Mouse (Mus musculus) forebrain, embryonic 11.5 days (tissue): ENCODE data around the gene Oxct2b. TPM values are rescaled to one million over a fixed set of nuclear protein-coding genes. Genes with fewer than 3 reads are reported as not detected.
"Not testable (repeated sequence)": the region's sequence is repeated elsewhere in the genome, so short reads cannot be mapped to it uniquely, and the experiment has no call there.

Experiments
- ATAC-seq: fragments of 200-750 bp; cut with Nextera tagmentation; replicated peaks from 2 replicates; pipeline ENCODE4 v1.8.0; 2017; ENCODE audit warnings: moderate TSS enrichment; ENCODE audit not compliant: low FRiP score
- DNase-seq: peaks from one replicate; pipeline ENCODE4 v3.0.0-alpha.2; 2017; ENCODE audit warnings: low spot score
- H3K27ac ChIP-seq: fragments of 300-500 bp; sonication (generic); 2 replicates; pipeline ENCODE4 v1.5.1; 2014; ENCODE audit warnings: low read depth, low read length
- H3K27me3 ChIP-seq: fragments of 300-500 bp; sonication (generic); 2 replicates; pipeline ENCODE4 v1.6.1; 2014; ENCODE audit warnings: mild to moderate bottlenecking, low read length, mixed read lengths; ENCODE audit not compliant: control insufficient read depth, insufficient read depth
- H3K36me3 ChIP-seq: fragments of 300-500 bp; sonication (generic); 2 replicates; pipeline ENCODE4 v1.6.1; 2014; ENCODE audit warnings: mild to moderate bottlenecking, low read length, moderate library complexity, mixed read lengths; ENCODE audit not compliant: control insufficient read depth, insufficient read depth
- H3K4me1 ChIP-seq: fragments of 300-500 bp; sonication (generic); replicated peaks from 2 replicates; pipeline ENCODE4 v1.6.1; 2014; ENCODE audit warnings: low read length, mixed read lengths; ENCODE audit not compliant: control insufficient read depth, insufficient read depth
- H3K4me2 ChIP-seq: fragments of 300-500 bp; sonication (generic); 2 replicates; pipeline ENCODE4 v1.6.1; 2014; ENCODE audit warnings: low read depth, mild to moderate bottlenecking, low read length, moderate library complexity, mixed read lengths; ENCODE audit not compliant: severe bottlenecking
- H3K4me3 ChIP-seq: fragments of 300-500 bp; sonication (generic); 2 replicates; pipeline ENCODE4 v1.5.1; 2014; ENCODE audit warnings: low read depth, low read length
- H3K9ac ChIP-seq: fragments of 300-500 bp; sonication (generic); 2 replicates; pipeline ENCODE4 v1.6.1; 2014; ENCODE audit warnings: low read length
- H3K9me3 ChIP-seq: fragments of 300-500 bp; sonication (generic); 2 replicates; pipeline ENCODE4 v1.6.1; 2016; ENCODE audit warnings: low read length, mixed read lengths; ENCODE audit not compliant: control insufficient read depth
- WGBS: fragments of 180-500 bp; shearing (Covaris S2); extraction: QIAGEN DNeasy Blood & Tissue Kit; methylation state at CpG from one replicate; pipeline ENCODE4 v1.1.7; 2014; 5-methylcytosine and 5-hydroxymethylcytosine counted together
- polyA plus RNA-seq: library from polyadenylated mRNA; unstranded; fragments of >200 nt; fragmentation: Nextera tagmentation; extraction: Ambion mirVana; gene quantifications from 2 replicates; pipeline ENCODE4 v1.2.1, GENCODE M21; 2014

Gene Oxct2b
- polyA plus RNA-seq, 1 experiment from 2014 or later: not detected

GRCm38 (mm10) chr4:123085290-123085689 lies 30.8 kb upstream of the Oxct2b start:
- ATAC-seq: no peak
- Histone ChIP-seq H3K4me1 (no peaks in the 10 kb centered on the region), H3K27me3 (no peaks in the 10 kb centered on the region), H3K4me2 (no peak overlapping the region), H3K9ac (no peak overlapping the region), H3K4me3 (no peak overlapping the region), H3K36me3 (no peaks in the 10 kb centered on the region), H3K27ac (no peak overlapping the region), H3K9me3 (no peaks in the 10 kb centered on the region)
- DNase-seq: peak; percentile 16
- WGBS: 77% methylated on average over 2 of the region's 2 CpGs

- Histone ChIP-seq H3K4me3 (no peak overlapping the region), H3K27ac (no peak overlapping the region), H3K4me2 (no peak overlapping the region), H3K4me1 (no peaks in the 10 kb centered on the region), H3K27me3 (no peaks in the 10 kb centered on the region), H3K9ac (no peak overlapping the region), H3K9me3 (no peaks in the 10 kb centered on the region), H3K36me3 (no peaks in the 10 kb centered on the region)
- DNase-seq (peak; percentile 37), ATAC-seq (no peak)
- 92% methylated on average over 4 of the region's 4 CpGs for WGBS
Observed at GRCm38 (mm10) chr4:123086381-123086780, 29.7 kb upstream of the Oxct2b start.

DNA sequence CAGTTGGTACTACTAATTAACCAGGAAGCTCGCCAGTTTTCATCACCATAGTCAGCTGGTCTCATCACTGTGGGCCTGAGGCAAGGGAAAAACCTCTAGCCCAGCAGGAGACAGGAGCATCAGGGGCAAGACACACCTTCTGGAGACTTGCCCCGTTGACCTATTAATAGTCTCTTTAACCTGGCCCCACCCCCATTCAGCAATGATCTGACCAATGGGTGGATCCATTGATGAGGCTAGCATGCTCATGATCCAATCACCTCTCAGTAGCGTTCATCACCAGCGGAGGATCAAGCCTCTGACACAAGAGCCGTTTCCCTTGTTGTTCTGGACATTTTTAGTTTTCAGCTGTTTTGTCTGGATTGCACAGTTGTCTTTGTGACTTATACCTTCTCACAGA lies 23.4 kb upstream of the Oxct2b start:
- H3K9ac ChIP-seq: no peak overlapping the region
- no peaks in the 10 kb centered on the region for H3K27me3 ChIP-seq
- no peaks in the 10 kb centered on the region for H3K36me3 ChIP-seq
- H3K4me3 ChIP-seq: no peak overlapping the region
- H3K4me2 ChIP-seq: no peak overlapping the region
- peak; percentile 19 for DNase-seq
- no peak for ATAC-seq
- no peak overlapping the region for H3K27ac ChIP-seq
- 83% methylated on average over 5 of the region's 5 CpGs for WGBS
- no peaks in the 10 kb centered on the region for H3K4me1 ChIP-seq
- no peaks in the 10 kb centered on the region for H3K9me3 ChIP-seq

DNA sequence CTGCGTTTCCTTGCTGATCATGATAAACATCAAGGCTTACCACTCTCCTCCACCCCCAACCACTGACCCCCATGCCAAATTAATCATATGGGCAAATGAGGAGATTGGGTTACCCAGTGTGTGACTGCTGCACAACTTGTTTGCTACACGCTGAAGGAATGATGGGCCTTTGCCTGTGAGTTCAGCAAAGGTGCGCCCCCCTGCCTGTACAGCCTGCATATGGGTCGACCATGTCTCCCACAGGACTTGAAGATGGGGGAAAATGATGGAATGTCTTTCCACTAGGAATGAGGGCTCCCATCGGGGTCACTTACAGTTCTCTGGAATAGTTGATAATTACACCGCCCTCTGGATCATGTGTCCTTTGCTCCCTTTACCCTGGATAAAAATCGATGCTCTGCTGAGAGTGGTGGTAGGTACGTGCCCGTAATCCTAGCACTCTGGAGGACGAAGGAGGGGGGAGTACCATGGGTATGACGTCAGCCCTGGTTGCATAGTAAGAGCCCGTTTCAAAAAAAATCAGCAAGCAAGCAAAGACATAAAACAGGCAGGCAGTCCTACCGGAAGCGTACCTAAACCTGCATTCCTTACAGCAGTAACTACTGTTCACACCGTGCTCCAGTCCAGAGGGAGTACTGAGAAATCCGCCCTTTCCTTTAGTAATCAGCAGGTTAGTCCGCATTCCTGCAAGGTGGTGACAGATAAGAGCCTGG lies 22.8 kb upstream of the Oxct2b start:
- no peaks in the 10 kb centered on the region for H3K36me3 ChIP-seq
- no peaks in the 10 kb centered on the region for H3K9me3 ChIP-seq
- H3K27ac ChIP-seq: no peak overlapping the region
- ATAC-seq (no peak), DNase-seq (peak; percentile 43)
- no peak overlapping the region for H3K9ac ChIP-seq
- 61% methylated on average over 17 of the region's 17 CpGs for WGBS
- no peaks in the 10 kb centered on the region for H3K4me1 ChIP-seq
- no peak overlapping the region for H3K4me3 ChIP-seq
- no peaks in the 10 kb centered on the region for H3K27me3 ChIP-seq
- H3K4me2 ChIP-seq: no peak overlapping the region

DNA sequence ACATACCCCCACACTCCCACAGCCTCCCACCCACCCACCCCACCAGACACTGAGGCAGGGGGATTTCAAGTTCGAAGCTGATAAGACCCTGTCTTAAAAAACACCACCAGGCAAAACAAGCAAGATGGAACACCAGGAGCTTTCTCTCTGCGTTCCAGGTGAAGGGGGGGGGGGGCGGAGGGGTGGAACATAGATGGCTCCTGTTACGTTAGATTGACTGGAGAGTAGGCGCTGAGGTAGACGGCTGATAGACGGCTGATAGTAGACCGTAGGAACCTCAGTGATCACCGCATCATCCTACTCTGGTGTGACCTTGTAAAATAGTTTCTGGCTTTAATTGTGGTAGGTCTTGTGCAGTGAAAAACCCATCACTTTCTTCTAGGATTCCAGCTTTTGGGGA lies 22.2 kb upstream of the Oxct2b start:
- peak; percentile 10 for DNase-seq
- no peak for ATAC-seq
- 76% methylated on average over 8 of the region's 9 CpGs for WGBS

DNA sequence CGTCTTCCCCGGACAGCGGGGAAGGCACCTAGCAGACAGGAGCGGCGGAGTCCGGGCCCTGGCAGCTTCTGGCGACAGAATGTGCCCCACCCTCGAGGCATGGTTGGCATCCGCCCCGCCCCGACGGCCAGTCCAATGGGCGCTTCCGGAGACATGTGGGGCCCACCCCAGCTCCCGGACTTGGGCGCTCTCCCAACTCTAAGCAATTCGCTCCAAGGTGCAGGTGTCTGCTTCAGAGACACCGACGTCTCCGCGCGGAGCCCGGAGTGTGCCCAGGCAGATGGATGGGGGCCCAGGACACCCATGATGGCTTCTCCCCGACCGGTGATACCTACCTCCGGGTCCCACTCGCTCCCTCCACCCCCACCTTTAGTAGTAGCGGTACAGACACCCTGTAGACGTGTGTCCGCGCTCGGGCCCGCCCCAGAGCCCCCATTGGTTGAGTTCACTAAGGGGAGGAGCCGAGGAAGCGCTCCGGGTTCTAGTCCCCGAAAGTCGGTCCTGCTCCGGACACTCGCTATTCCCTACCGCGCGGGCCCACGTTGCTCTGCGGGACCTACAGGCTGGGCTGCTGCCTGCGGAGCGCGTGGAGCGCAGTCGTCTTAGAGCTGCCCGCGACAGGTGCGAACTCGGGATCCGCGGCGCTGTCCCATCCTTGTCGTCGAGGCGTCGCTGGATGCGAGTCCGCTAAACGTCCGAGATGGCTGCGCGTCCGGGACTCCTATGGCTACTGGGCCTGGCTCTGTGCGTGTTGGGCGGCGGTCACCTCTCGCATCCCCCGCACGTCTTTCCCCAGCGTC lies 11.2 kb upstream of the Oxct2b start, which contains the start of gene Bmp8b:
Gene Bmp8b, plus strand, starts transcription at position 515 of the 800 bp plus-strand sequence.
- peaks cover 31% of the 10 kb centered on the region for H3K27me3 ChIP-seq
- no peak within 1 kb of the TSS for H3K27ac ChIP-seq
- peak within 1 kb of the TSS; percentile 33; the same call in 1 of the 2 replicates for H3K4me2 ChIP-seq
- 5% methylated on average over 75 of the region's 75 CpGs for WGBS
- peak within 1 kb of the TSS; percentile 26 for H3K4me3 ChIP-seq
- no peaks in the 10 kb centered on the region for H3K36me3 ChIP-seq
- H3K4me1 ChIP-seq: 0 out of 2 replicates have a peak, but pooled peaks cover 4% of the 10 kb centered on the region
- peak; percentile 57 for DNase-seq
- no peaks in the 10 kb centered on the region for H3K9me3 ChIP-seq
- ATAC-seq: peak; percentile 60
- H3K9ac ChIP-seq: no peak within 1 kb of the TSS; the same call in 1 of the 2 replicates

More for the DNA sequence above, 22.2 kb upstream of the Oxct2b start:
- no peak overlapping the region for H3K27ac ChIP-seq
- no peaks in the 10 kb centered on the region for H3K9me3 ChIP-seq
- no peak overlapping the region for H3K4me3 ChIP-seq
- H3K36me3 ChIP-seq: no peaks in the 10 kb centered on the region
- no peaks in the 10 kb centered on the region for H3K4me1 ChIP-seq
- H3K27me3 ChIP-seq: no peaks in the 10 kb centered on the region
- H3K4me2 ChIP-seq: no peak overlapping the region
- no peak overlapping the region for H3K9ac ChIP-seq

- H3K4me2 ChIP-seq: peak overlapping the region; percentile 33; the same call in 1 of the 2 replicates
- H3K9ac ChIP-seq: no peak overlapping the region; the same call in 1 of the 2 replicates
- 23% methylated on average over 24 of the region's 24 CpGs for WGBS
- H3K27ac ChIP-seq: no peak overlapping the region
- H3K27me3 ChIP-seq: peaks cover 31% of the 10 kb centered on the region
- H3K4me3 ChIP-seq: peak overlapping the region; percentile 26
- H3K9me3 ChIP-seq: no peaks in the 10 kb centered on the region
- no peaks in the 10 kb centered on the region for H3K36me3 ChIP-seq
- H3K4me1 ChIP-seq: 0 out of 2 replicates have a peak, but pooled peaks cover 4% of the 10 kb centered on the region
- DNase-seq (no peak), ATAC-seq (peak; percentile 39; the same call in 1 of the 2 replicates)
Observed at GRCm38 (mm10) chr4:123105451-123105790, 10.6 kb upstream of the Oxct2b start.

GRCm38 (mm10) chr4:123105929-123106328 lies 10.1 kb upstream of the Oxct2b start:
- H3K4me2 ChIP-seq: not testable (repeated sequence)

More at GRCm38 (mm10) chr4:123105929-123106328, 10.1 kb upstream of the Oxct2b start:
- not testable (repeated sequence) for ATAC-seq, DNase-seq, H3K9ac ChIP-seq, H3K27ac ChIP-seq, H3K4me1 ChIP-seq, H3K4me3 ChIP-seq, H3K36me3 ChIP-seq, H3K9me3 ChIP-seq
- H3K27me3 ChIP-seq: peaks cover 31% of the 10 kb centered on the region
- WGBS: 84% methylated on average over 6 of the region's 7 CpGs
